Mouse (Mus musculus) frontal cortex, postnatal 36 days (tissue): ENCODE measurements at regions not wholly inside any gene's neighbourhood (a gene's known extent, or its start where the extent isn't known, plus 50 kb on each side); places are given as distances from the start of the nearest gene placed in this dataset.
"Not testable (repeated sequence)": the region's sequence is repeated elsewhere in the genome, so short reads cannot be mapped to it uniquely, and the experiment has no call there.

ENCODE experiments used
- DNase-seq, 2 experiments: peaks; one replicate each; pipeline ENCODE4 v3.0.0; 2022; ENCODE audit warnings: low spot score in 2 of 2

DNA sequence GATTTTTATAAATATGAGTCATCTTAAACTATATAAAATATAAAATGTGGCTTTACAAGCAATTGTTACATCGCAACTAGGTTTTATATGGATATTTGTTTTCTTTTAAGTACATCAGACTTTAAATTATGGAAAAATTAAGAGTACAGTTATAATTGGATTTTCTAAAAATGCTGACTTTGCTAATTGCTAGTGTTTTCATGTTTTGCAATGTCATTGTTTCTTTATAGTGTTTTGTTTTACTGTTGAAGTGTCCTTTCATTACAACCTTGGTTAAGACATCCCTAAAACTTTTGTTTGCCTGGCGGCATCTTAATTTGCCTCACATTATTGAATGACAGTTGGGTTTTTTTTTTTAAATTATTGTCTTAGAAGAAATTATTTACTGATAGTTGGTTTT is 1634.0 kb downstream of the Diaph2 start:
- no peak for DNase-seq

DNA sequence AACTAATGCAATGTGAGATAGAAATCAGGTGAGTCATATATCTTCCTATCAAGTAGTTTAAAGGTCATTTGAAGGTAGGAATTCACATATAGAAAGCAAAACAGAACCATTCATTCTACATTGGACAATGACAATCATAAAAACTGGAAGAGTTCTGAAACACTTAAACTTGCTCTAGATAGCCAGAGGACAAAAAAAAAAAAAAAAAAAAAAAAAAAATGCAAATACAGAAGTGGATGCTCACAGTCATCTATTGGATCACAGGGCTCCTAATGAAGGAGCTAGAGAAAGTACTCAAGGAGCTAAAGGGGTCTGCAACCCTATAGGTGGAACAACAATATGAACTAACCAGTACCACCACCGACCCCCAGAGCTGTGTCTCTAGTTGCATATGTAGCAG is 1652.6 kb downstream of the Diaph2 start:
- no peak for DNase-seq

DNA sequence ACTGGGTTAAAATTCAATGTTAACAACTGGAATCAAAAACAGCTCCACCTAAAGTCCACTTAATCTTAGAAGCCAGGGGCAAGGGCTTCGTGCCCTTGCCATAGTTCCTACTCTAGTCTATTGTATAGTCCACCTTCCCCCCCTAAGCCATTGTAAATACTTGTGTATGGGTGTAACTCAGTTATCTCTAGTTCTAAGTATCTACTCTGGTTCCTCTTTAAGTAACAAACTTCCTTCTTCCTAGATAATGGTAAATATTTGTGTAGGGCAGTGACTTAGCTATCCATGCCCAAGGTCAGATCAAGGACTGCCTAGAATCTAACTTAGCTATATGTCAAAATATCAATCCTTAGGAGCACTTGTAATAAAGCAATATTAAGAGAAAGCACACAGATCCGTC is 1653.3 kb downstream of the Diaph2 start:
- not testable (repeated sequence) for DNase-seq

DNA sequence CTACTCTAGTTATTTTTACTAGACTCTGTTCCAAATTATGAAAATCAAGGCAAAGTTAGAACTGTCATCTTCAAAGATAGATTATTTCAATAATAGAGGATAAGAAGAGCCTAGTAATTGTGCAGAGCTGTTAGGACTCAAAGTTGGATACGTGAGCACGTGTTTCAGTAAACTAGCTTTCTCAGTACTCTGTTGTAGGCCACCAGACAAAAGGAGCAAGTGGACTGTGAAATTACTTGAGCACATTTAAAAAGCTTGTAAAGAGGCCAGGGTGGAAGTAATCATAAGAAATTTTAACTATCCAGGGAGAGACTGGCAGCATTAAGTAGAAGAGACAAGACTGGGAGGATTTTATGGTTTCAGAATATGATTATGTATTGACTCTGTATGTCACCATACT is 1657.1 kb downstream of the Diaph2 start:
- peak in 1 of 2 experiments; percentile 0 for DNase-seq

DNA sequence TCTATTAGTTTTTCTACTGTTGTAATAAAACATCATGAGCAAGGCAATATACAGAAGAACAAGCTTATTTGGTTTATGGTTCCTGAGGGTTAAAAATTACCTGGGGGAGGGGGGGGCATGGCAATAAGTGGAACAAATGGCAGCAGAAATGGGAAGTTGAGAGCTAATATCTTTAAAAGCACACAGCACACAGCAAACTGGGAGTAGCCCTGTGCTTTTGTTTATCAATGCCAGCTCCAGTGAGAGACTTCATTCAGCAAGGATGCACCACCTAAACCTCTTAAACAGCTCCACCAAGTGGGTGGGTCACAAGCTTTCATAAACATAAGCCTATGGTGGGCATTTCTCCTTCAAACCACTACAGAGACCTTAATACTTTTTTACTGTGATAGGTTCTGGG is 1661.0 kb downstream of the Diaph2 start:
- DNase-seq: no peak

DNA sequence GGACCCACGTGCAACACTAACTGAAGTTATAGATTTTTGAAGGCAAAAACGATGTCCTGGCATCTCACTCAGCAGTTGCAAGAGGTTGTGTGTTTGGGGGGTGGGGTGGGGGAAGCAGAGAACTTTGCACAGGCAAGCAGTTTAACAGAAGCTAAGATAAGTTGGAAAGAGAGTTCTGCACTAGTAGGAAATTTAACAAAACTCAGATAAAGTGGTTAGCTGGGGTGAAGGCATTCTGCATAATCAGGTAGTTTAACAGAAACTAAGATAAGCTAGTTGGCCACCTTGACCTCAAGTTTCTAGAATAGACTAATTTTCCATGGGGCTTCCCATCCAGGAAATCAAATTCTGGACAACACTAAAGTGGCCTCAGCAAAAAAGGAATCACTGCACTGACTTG is 1672.6 kb downstream of the Diaph2 start:
- DNase-seq: no peak

DNA sequence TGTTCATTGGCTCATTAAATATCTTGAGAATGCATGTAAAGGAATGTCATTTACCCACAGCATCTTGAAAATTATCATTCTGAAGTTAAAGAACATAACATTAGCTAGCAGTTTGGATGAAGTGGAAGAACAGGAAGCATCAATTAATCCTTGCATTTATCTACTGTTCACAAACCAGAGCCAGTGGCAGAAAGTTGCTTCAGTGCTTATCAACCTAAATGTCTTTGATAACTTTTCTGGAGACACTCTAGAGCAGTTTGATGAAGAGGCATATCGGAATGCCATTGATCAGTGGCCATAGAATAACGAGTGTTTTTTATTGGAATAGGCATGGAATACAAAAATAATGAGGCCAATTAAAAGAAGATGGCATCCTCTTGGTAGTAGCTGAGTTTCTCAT is 1673.3 kb downstream of the Diaph2 start:
- DNase-seq: no peak

DNA sequence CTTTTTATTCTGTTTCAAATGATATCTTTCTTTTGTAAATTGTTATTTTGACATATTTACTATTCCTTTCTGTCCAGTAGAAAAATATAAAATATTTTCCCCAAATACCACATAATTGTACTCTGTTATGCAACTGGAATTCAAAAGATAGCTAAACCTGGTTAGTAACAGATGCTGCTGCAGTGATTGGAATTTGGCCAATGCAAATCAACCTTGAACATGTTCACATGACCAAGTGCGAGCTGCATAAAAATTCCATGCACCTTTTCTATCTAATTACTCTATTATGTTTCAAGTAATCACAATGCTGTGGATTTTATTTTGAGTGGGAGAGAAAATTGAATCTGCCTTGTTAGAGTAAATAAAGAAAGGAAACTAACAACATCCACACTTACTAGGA is 1684.6 kb downstream of the Diaph2 start:
- DNase-seq: peak in 1 of 2 experiments; percentile 15

DNA sequence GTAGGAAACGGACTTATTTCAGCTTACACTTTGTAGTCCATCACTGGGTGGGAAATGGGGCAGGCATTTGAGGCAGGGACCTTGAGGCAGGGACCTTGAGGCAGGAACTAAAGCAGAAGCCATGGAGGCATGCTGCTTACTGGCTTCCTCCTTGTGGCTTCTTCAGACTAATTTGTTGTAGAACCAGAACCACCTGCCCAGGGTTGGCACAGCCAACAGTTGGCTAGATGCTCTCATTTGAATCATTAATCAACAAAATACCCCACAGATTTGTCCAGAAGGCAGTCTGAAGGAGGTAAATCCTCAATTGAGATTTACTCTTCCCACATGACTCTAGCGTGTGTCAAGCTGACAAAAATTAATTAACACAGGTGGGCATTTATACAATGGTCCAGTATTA is 1703.3 kb downstream of the Diaph2 start:
- DNase-seq: no peak

DNA sequence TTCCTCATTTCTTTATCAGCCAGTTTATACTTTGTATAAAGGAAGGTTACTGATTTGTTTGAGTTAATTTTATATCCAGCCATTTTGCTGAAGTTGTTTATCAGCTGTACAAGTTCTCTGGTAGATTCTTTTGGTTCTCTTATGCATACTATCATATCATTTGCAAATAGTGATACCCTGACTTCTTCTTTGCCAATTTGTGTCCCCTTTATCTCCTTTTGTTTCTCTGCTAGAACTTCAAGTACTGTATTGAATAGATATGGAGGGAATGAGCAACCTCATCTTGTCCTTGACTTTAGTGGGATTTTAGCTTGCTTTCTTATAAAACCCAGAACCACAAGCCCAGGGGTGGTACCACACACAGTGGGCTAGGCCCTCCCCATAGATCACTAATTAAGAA is 1711.1 kb downstream of the Diaph2 start:
- DNase-seq: no peak

DNA sequence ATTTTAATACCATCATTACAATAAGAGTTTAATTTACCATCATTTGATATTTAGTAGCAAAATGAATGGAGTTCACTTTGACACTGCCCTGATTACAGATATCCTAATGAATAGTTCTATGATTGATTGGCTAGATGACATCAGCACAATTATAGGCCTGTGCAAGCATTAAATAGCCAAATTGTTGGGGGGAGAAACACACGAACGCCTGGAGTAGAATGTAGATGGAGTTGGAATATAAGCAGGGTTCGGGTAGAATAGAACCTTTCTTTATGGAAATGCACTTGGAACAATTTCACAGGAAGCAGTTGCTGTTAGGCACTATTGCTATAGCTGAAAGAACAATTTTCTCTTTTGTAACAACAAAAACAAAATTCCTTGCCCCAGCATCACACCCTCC is 1739.8 kb downstream of the Diaph2 start:
- no peak for DNase-seq

DNA sequence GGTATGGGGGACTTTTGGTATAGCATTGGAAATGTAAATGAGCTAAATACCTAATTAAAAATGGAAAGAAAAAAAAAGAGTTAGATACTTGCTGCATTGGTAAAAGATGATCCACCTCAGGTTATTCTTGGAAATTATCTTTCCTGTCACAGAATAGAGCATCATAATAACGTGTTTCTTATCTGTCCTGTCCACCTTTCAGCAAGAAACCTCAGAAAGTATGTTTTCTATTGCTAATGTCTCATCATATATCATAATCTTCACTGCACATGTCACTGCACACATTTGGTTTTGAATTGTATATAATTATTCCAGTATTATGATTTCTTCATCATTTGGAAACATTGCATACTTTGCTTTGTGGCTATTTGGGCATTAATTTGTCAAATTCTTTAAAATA is 1751.9 kb downstream of the Diaph2 start:
- DNase-seq: no peak

DNA sequence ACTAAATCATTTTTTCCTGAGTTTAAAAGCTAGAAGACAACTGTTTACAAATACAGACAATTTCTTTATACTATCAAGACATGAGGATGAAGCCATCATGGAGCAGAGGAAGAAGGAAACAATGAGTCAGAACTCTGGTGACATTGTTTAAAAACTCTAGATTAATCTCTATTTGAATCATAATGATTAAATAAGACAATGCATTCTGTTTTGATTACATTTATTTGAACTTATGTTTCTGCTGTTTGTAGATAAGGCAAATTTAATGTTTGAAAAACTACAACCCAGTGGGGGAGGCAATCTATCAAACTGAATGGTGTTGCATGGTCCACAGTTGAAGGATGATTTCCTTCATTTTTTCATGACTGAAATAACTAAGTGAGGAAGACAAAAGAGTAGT is 1757.3 kb downstream of the Diaph2 start:
- DNase-seq: no peak
